Mouse (Mus musculus) stomach, postnatal 0 days (tissue): ENCODE data around the gene Avp. TPM values are rescaled to one million over a fixed set of nuclear protein-coding genes. Genes with fewer than 3 reads are reported as not detected.

ENCODE experiments used
- ATAC-seq: fragments of 200-750 bp; cut with Nextera tagmentation; 2 replicates; pipeline ENCODE4 v1.8.0; 2017; ENCODE audit not compliant: low FRiP score, low TSS enrichment
- DNase-seq: peaks from one replicate; pipeline ENCODE4 v3.0.0-alpha.2; 2016; ENCODE audit warnings: low spot score
- H3K27ac ChIP-seq: fragments of 300-500 bp; sonication (generic); replicated peaks from 2 replicates; pipeline ENCODE4 v1.5.1; 2014; ENCODE audit warnings: mild to moderate bottlenecking, control low read depth
- H3K27me3 ChIP-seq: fragments of 300-500 bp; sonication (generic); 2 replicates; pipeline ENCODE4 v1.6.1; 2014; ENCODE audit warnings: low read length; ENCODE audit not compliant: control insufficient read depth, insufficient read depth
- H3K36me3 ChIP-seq: fragments of 300-500 bp; sonication (generic); 2 replicates; pipeline ENCODE4 v1.6.1; 2014; ENCODE audit warnings: low read length, mixed read lengths; ENCODE audit not compliant: control insufficient read depth, insufficient read depth
- H3K4me1 ChIP-seq: fragments of 300-500 bp; sonication (generic); replicated peaks from 2 replicates; pipeline ENCODE4 v1.6.1; 2014; ENCODE audit warnings: antibody characterized with exemption; ENCODE audit not compliant: control insufficient read depth, insufficient read depth
- H3K4me2 ChIP-seq: fragments of 300-500 bp; sonication (generic); replicated peaks from 2 replicates; pipeline ENCODE4 v1.6.1; 2014; ENCODE audit warnings: low read depth, mild to moderate bottlenecking, control low read depth, moderate library complexity
- H3K4me3 ChIP-seq: fragments of 300-500 bp; sonication (generic); 2 replicates; pipeline ENCODE4 v1.5.1; 2014; ENCODE audit warnings: low read depth, low read length, control low read depth
- H3K9ac ChIP-seq: fragments of 300-500 bp; sonication (generic); 2 replicates; pipeline ENCODE4 v1.6.1; 2014; ENCODE audit warnings: mild to moderate bottlenecking, low read length, control low read depth, mixed read lengths
- H3K9me3 ChIP-seq: fragments of 300-500 bp; sonication (generic); 2 replicates; pipeline ENCODE4 v1.6.1; 2016; ENCODE audit warnings: low read length; ENCODE audit not compliant: control insufficient read depth
- CTCF ChIP-seq: IDR thresholded peaks from 2 replicates; pipeline ENCODE4 v1.5.1; 2016; ENCODE audit warnings: antibody characterized with exemption, low read depth, mild to moderate bottlenecking, moderate library complexity
- EP300 ChIP-seq: optimal IDR thresholded peaks from 2 replicates; pipeline ENCODE3; 2016; ENCODE audit warnings: antibody characterized with exemption
- WGBS: fragments of 180-500 bp; shearing (Covaris S2); extraction: QIAGEN DNeasy Blood & Tissue Kit; methylation state at CpG from one replicate; pipeline ENCODE4 v1.1.7; 2014; 5-methylcytosine and 5-hydroxymethylcytosine counted together
- polyA plus RNA-seq: library from polyadenylated mRNA; unstranded; fragments of >200 nt; fragmentation: Nextera tagmentation; extraction: Ambion mirVana; gene quantifications from 2 replicates; pipeline ENCODE4 v1.2.1, GENCODE M21; 2015

Gene Avp
- polyA plus RNA-seq, 1 experiment from 2014 or later: 0.23 TPM

GRCm38 (mm10) chr2:130602195-130602594, 19.8 kb upstream of the Avp start:
- Histone ChIP-seq H3K27me3 (no peaks in the 10 kb centered on the region), H3K36me3 (peaks cover 13% of the 10 kb centered on the region; the same call in 1 of the 2 replicates), H3K4me1 (no peaks in the 10 kb centered on the region), H3K27ac (no peak overlapping the region), H3K9me3 (no peaks in the 10 kb centered on the region), H3K4me2 (no peak overlapping the region), H3K4me3 (no peak overlapping the region), H3K9ac (no peak overlapping the region)
- DNase-seq: no peak
- WGBS: 86% methylated on average over 4 of the region's 4 CpGs
- TF ChIP-seq EP300 (no peak), CTCF (no peak)
- no peak for ATAC-seq

GRCm38 (mm10) chr2:130598399-130598798, 16.0 kb upstream of the Avp start:
- Histone ChIP-seq H3K36me3 (peaks cover 16% of the 10 kb centered on the region), H3K4me1 (no peaks in the 10 kb centered on the region), H3K4me2 (no peak overlapping the region), H3K9ac (no peak overlapping the region), H3K9me3 (no peaks in the 10 kb centered on the region), H3K4me3 (no peak overlapping the region), H3K27ac (no peak overlapping the region), H3K27me3 (no peaks in the 10 kb centered on the region)
- TF ChIP-seq CTCF: no peak
- no peak for TF ChIP-seq EP300
- DNase-seq: no peak
- ATAC-seq: no peak
- 73% methylated on average over 3 of the region's 3 CpGs for WGBS

GRCm38 (mm10) chr2:130597601-130598010, 15.3 kb upstream of the Avp start:
- ATAC-seq (no peak), DNase-seq (no peak)
- Histone ChIP-seq H3K27ac (no peak overlapping the region), H3K9ac (no peak overlapping the region), H3K9me3 (no peaks in the 10 kb centered on the region), H3K36me3 (peaks cover 16% of the 10 kb centered on the region), H3K4me3 (no peak overlapping the region), H3K4me2 (no peak overlapping the region), H3K27me3 (no peaks in the 10 kb centered on the region), H3K4me1 (no peaks in the 10 kb centered on the region)
- no peak for TF ChIP-seq EP300
- TF ChIP-seq CTCF: peak; percentile 77
- WGBS: 11% methylated on average over 1 of the region's 1 CpGs

- H3K4me2 ChIP-seq: no peak overlapping the region
- H3K4me1 ChIP-seq: no peaks in the 10 kb centered on the region
- DNase-seq: no peak
- H3K36me3 ChIP-seq: peaks cover 10% of the 10 kb centered on the region
- 91% methylated on average over 1 of the region's 1 CpGs for WGBS
- H3K4me3 ChIP-seq: no peak overlapping the region
- no peaks in the 10 kb centered on the region for H3K27me3 ChIP-seq
- no peaks in the 10 kb centered on the region for H3K9me3 ChIP-seq
- H3K27ac ChIP-seq: no peak overlapping the region
- TF ChIP-seq CTCF (no peak), EP300 (no peak)
- no peak overlapping the region for H3K9ac ChIP-seq
- no peak for ATAC-seq
Observed at GRCm38 (mm10) chr2:130595596-130595995, 13.2 kb upstream of the Avp start.

GRCm38 (mm10) chr2:130591016-130591415, 8.7 kb upstream of the Avp start:
- no peak for TF ChIP-seq EP300
- no peak for TF ChIP-seq CTCF
- Histone ChIP-seq H3K9ac (no peak overlapping the region), H3K9me3 (no peaks in the 10 kb centered on the region), H3K4me1 (no peaks in the 10 kb centered on the region), H3K4me2 (no peak overlapping the region), H3K36me3 (peaks cover 3% of the 10 kb centered on the region), H3K27me3 (no peaks in the 10 kb centered on the region), H3K27ac (no peak overlapping the region), H3K4me3 (no peak overlapping the region)
- DNase-seq (no peak), ATAC-seq (no peak)
- WGBS: 94% methylated on average over 2 of the region's 2 CpGs

- no peak overlapping the region for H3K4me3 ChIP-seq
- TF ChIP-seq EP300: no peak
- no peaks in the 10 kb centered on the region for H3K27me3 ChIP-seq
- no peak overlapping the region for H3K27ac ChIP-seq
- H3K9me3 ChIP-seq: no peaks in the 10 kb centered on the region
- DNase-seq (no peak), ATAC-seq (no peak)
- no peaks in the 10 kb centered on the region for H3K4me1 ChIP-seq
- 72% methylated on average over 2 of the region's 2 CpGs for WGBS
- H3K9ac ChIP-seq: no peak overlapping the region
- no peak overlapping the region for H3K4me2 ChIP-seq
- H3K36me3 ChIP-seq: no peaks in the 10 kb centered on the region; the same call in 1 of the 2 replicates
Observed at GRCm38 (mm10) chr2:130589761-130590160, 7.4 kb upstream of the Avp start.
